Mouse (Mus musculus) ES-E14 (cell line): ENCODE results near the gene Cldn5.

ENCODE experiments used
- CHD2 ChIP-seq: IDR thresholded peaks from 2 replicates; pipeline ENCODE4 v1.6.1; 2014; ENCODE audit warnings: mild to moderate bottlenecking, low read depth, low read length, inconsistent platforms
- MAFK ChIP-seq: IDR thresholded peaks from 2 replicates; pipeline ENCODE4 v1.6.1; 2014; ENCODE audit warnings: mild to moderate bottlenecking, low read depth, low read length, inconsistent platforms; ENCODE audit not compliant: insufficient read depth

DNA sequence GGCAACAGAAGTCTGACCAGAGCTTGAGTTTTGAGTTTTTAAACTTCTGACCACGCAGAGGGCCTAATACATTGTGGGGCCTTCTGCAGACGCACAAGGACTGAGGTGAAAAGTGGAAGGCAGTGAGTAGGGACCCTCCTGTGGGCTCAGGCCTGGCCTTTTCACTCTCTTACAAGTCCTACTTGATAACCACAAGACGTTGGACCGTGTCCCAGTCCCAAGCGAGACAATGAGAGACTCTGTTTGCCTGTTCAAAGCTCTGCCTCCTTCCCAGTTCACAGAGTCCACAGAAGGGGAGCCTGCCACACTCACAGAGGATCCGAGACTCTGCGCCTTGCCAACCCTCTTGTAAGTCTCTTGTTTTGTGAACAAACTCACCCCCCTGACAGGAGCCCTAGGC lies 20.0 kb downstream of the Cldn5 start:
- TF ChIP-seq MAFK (no peak), CHD2 (no peak)
